Mouse (Mus musculus) heart, adult 2 months (tissue): ENCODE results near the gene Lypd6.

ENCODE experiments used
- CTCF ChIP-seq: fragments of 200-600 bp; IDR thresholded peaks from 2 replicates; pipeline ENCODE4 v1.8.1; 2022; ENCODE audit warnings: antibody characterized with exemption, mild to moderate bottlenecking, moderate library complexity
- POLR2A ChIP-seq: fragments of 200-500 bp; IDR thresholded peaks from 2 replicates; pipeline ENCODE4 v1.6.1; 2011; ENCODE audit warnings: mild to moderate bottlenecking, low read depth, low read length, control low read depth; ENCODE audit not compliant: insufficient read depth

DNA sequence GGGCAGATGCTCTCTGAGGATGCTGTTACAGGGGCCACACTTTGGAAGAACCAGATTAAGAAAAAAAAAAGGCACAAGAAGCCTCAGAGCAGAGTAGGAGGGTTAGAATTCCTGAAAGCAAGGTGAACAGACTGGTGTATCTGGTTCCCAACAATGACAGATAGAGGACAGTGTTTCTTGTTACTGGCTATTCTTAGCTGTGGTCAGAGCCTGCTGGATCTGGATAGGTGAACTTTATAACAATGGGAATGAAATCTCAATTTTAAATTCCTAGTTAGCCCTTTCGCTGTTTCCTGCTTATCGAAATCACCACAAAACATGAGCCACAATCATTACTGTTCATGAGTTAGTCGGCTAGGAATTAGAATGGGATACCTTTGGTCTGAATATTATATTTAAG, 93.8 kb downstream of the Lypd6 start:
- TF ChIP-seq CTCF = no peak
- TF ChIP-seq POLR2A = no peak
